Mouse (Mus musculus) intestine, postnatal 0 days (tissue): ENCODE data around the gene Cct4. TPM values are rescaled to one million over a fixed set of nuclear protein-coding genes. Genes with fewer than 3 reads are reported as not detected.

Experiments used
- ATAC-seq: fragments of 200-750 bp; cut with Nextera tagmentation; 2 replicates; pipeline ENCODE4 v1.8.0; 2017; ENCODE audit warnings: mild to moderate bottlenecking, moderate TSS enrichment, moderate library complexity
- H3K27ac ChIP-seq: fragments of 300-500 bp; sonication (generic); 2 replicates; pipeline ENCODE4 v1.5.1; 2014; ENCODE audit warnings: mild to moderate bottlenecking, low read depth, low read length, moderate library complexity
- H3K27me3 ChIP-seq: fragments of 300-500 bp; sonication (generic); replicated peaks from 2 replicates; pipeline ENCODE4 v1.6.1; 2014; ENCODE audit warnings: low read length, mixed read lengths; ENCODE audit not compliant: control insufficient read depth, insufficient read depth
- H3K36me3 ChIP-seq: fragments of 300-500 bp; sonication (generic); 2 replicates; pipeline ENCODE4 v1.6.1; 2014; ENCODE audit warnings: mild to moderate bottlenecking, moderate library complexity; ENCODE audit not compliant: control insufficient read depth, insufficient read depth
- H3K4me1 ChIP-seq: fragments of 300-500 bp; sonication (generic); replicated peaks from 2 replicates; pipeline ENCODE4 v1.6.1; 2014; ENCODE audit warnings: antibody characterized with exemption, low read length, mixed read lengths; ENCODE audit not compliant: control insufficient read depth, insufficient read depth
- H3K4me2 ChIP-seq: fragments of 300-500 bp; sonication (generic); replicated peaks from 2 replicates; pipeline ENCODE4 v1.6.1; 2014; ENCODE audit warnings: low read depth, mild to moderate bottlenecking, moderate library complexity
- H3K4me3 ChIP-seq: fragments of 300-500 bp; sonication (generic); 2 replicates; pipeline ENCODE4 v1.5.1; 2014; ENCODE audit warnings: low read depth, low read length
- H3K9ac ChIP-seq: fragments of 300-500 bp; sonication (generic); 2 replicates; pipeline ENCODE4 v1.6.1; 2014; ENCODE audit warnings: mild to moderate bottlenecking, low read depth, low read length
- H3K9me3 ChIP-seq: fragments of 300-500 bp; sonication (generic); 2 replicates; pipeline ENCODE4 v1.6.1; 2016; ENCODE audit warnings: mixed run types; ENCODE audit not compliant: control insufficient read depth
- CTCF ChIP-seq: sonication (generic); IDR thresholded peaks from 2 replicates; pipeline ENCODE4 v1.5.1; 2016; ENCODE audit warnings: low read depth, mild to moderate bottlenecking, control low read depth, antibody characterized with exemption, moderate library complexity
- WGBS: fragments of 180-500 bp; shearing (Covaris S2); extraction: QIAGEN DNeasy Blood & Tissue Kit; methylation state at CpG from one replicate; pipeline ENCODE4 v1.1.7; 2014; 5-methylcytosine and 5-hydroxymethylcytosine counted together
- polyA plus RNA-seq: library from polyadenylated mRNA; unstranded; fragments of >200 nt; fragmentation: Nextera tagmentation; extraction: Ambion mirVana; gene quantifications from 2 replicates; pipeline ENCODE4 v1.2.1, GENCODE M21; 2015

Cct4 gene
- polyA plus RNA-seq, 1 experiment from 2014 or later, result 101 TPM

DNA sequence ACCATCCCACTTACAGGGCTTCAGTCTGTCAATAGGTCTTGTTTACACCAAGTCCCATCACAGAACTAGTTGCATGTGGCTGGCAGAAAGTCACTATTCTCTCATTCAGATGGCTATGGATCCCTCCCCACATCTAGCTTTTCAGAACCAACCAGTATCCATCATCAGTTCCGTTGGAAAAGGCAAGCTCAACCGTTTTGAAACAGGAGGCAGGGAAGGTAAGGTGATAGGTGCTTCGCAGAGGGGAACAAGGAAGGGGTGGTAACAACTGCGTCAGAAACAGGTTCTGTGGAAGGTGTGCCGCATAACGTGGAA, 16.8 kb downstream of the Cct4 start:
- no peaks in the 10 kb centered on the region for H3K9me3 ChIP-seq
- no peak for TF ChIP-seq CTCF
- H3K9ac ChIP-seq, result no peak overlapping the region
- H3K27ac ChIP-seq, result no peak overlapping the region
- no peaks in the 10 kb centered on the region for H3K27me3 ChIP-seq
- peak overlapping the region; percentile 66 for H3K4me3 ChIP-seq
- peaks cover 16% of the 10 kb centered on the region for H3K36me3 ChIP-seq
- H3K4me1 ChIP-seq, result no peaks in the 10 kb centered on the region
- 4% methylated on average over 6 of the region's 6 CpGs for WGBS
- peak; percentile 7; the same call in 1 of the 2 replicates for ATAC-seq
- peak overlapping the region; percentile 79 for H3K4me2 ChIP-seq

GRCm38 (mm10) chr11:23007481-23008180, 17.3 kb downstream of the Cct4 start, which contains the start of gene Fam161a:
TSS of gene Fam161a (plus strand) at chr11:23007531.
- peak; percentile 88 for ATAC-seq
- no peak for TF ChIP-seq CTCF
- H3K36me3 ChIP-seq, result peaks cover 11% of the 10 kb centered on the region
- H3K9me3 ChIP-seq, result no peaks in the 10 kb centered on the region
- peak within 1 kb of the TSS; percentile 61 for H3K9ac ChIP-seq
- under 1% methylated on average over 22 of the region's 22 CpGs for WGBS
- H3K4me1 ChIP-seq, result no peaks in the 10 kb centered on the region
- H3K4me3 ChIP-seq, result peak within 1 kb of the TSS; percentile 66
- peak within 1 kb of the TSS; percentile 73 for H3K27ac ChIP-seq
- H3K27me3 ChIP-seq, result no peaks in the 10 kb centered on the region
- H3K4me2 ChIP-seq, result peak within 1 kb of the TSS; percentile 79

DNA sequence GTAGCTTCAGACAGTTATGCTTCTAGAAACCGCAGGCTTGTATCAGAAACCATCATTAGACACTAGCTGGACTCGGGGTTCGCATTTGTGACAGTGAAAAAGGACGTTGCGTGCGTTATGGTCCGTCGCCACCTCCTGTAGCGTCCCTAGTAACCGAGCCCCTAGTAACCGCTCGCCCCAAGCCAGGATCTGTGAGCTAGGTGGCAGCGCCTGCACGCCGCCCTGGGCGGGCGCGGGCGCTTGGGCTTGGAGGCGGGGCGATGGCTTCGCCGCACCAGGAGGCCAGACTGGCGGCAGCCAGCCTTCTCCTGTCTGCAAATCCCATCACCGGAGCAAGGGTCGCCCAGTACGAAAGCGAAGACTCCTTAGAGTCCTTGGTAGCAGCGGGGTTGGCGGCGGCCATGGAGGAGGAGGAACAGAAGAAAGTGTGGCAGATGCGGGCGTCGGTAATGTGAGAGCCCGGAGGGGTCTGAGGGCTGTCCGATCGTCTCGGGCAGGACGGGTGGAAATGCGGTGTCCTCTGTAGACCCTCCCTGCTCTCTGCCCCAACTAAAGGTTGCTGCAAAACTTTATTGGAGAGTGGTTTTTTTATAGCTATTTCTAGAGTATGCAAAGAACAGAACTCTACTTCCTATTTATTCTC, 18.0 kb downstream of the Cct4 start:
- WGBS, result under 1% methylated on average over 40 of the region's 40 CpGs
- peak; percentile 87 for ATAC-seq

GRCm38 (mm10) chr11:23008824-23009200, 18.5 kb downstream of the Cct4 start:
- no peaks in the 10 kb centered on the region for H3K9me3 ChIP-seq
- H3K27me3 ChIP-seq, result no peaks in the 10 kb centered on the region
- peaks cover 4% of the 10 kb centered on the region for H3K36me3 ChIP-seq
- TF ChIP-seq CTCF, result no peak
- H3K4me2 ChIP-seq, result peak overlapping the region; percentile 79
- WGBS, result 32% methylated on average over 4 of the region's 4 CpGs
- H3K9ac ChIP-seq, result peak overlapping the region; percentile 61; the same call in 1 of the 2 replicates
- peak overlapping the region; percentile 66 for H3K4me3 ChIP-seq
- no peak for ATAC-seq
- H3K4me1 ChIP-seq, result no peaks in the 10 kb centered on the region
- H3K27ac ChIP-seq, result no peak overlapping the region

More for the DNA sequence above, 18.0 kb downstream of the Cct4 start:
- Histone ChIP-seq H3K27me3 (no peaks in the 10 kb centered on the region), H3K36me3 (peaks cover 9% of the 10 kb centered on the region), H3K27ac (peak overlapping the region; percentile 73), H3K4me2 (peak overlapping the region; percentile 79), H3K4me3 (peak overlapping the region; percentile 66), H3K9me3 (no peaks in the 10 kb centered on the region), H3K9ac (peak overlapping the region; percentile 61), H3K4me1 (no peaks in the 10 kb centered on the region)
- peak; percentile 61 for TF ChIP-seq CTCF

DNA sequence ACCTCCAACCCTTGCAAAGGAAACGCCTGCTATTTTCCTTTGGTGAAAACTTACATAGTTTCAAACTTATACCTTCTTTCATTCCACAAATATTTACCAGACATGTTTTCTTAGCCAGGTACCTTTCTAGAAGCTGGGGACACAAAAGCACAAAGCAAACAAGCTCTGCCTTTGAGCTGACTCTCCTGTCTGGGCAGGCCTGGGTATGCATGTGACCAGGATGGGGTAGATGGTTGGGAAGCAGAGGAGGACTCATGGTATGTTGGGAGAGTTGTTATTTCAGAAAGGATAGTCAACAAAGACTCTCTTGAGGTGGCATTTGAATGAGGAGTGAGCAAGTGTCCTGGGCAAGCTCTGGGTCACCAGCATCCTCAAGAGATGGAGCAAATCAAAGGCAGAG, 22.8 kb downstream of the Cct4 start:
- H3K27ac ChIP-seq, result no peak overlapping the region

DNA sequence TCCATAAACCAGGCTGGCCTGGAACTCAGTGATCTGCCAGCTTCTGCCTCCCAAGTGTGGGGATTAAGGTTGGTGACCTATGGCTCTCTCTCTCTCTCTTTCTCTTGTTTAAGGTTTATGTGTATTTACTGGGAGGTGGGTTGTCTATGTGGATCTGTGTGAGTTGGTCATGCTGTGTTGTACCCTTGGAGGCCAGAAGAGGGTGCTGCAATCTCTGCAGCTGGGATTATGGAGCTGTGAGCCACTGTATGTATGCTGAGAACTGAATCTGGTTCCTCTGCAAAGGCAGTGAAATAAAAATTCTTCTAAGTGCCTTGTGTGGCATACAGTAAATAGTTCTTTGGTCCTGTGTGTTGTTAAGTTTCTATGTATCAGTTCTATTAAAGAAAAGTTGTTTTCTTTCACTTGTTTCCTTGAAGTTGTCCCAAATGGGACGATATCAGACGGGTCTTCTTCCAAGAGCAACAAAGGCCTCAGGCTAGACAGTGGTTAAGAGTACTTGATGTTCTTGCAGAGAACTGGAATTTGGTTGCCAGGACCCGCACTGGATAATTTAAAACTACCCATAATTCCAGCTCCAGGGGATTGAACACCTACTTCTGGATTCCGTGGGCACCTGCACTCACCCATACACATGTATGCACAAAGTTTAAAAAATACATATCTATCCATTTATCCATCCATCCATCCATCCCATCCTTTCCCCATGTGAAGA, 23.4 kb downstream of the Cct4 start:
- H3K9me3 ChIP-seq, result no peaks in the 10 kb centered on the region
- no peak for ATAC-seq
- H3K4me1 ChIP-seq, result no peaks in the 10 kb centered on the region
- TF ChIP-seq CTCF, result peak; percentile 67
- H3K27ac ChIP-seq, result no peak overlapping the region
- H3K9ac ChIP-seq, result no peak overlapping the region
- no peak overlapping the region for H3K4me2 ChIP-seq
- 94% methylated on average over 4 of the region's 4 CpGs for WGBS
- H3K36me3 ChIP-seq, result no peaks in the 10 kb centered on the region
- H3K4me3 ChIP-seq, result no peak overlapping the region
- no peaks in the 10 kb centered on the region for H3K27me3 ChIP-seq

More for the DNA sequence above, 22.8 kb downstream of the Cct4 start:
- H3K9me3 ChIP-seq, result no peaks in the 10 kb centered on the region
- no peaks in the 10 kb centered on the region for H3K36me3 ChIP-seq
- no peak overlapping the region for H3K4me2 ChIP-seq
- H3K4me1 ChIP-seq, result no peaks in the 10 kb centered on the region
- H3K27me3 ChIP-seq, result no peaks in the 10 kb centered on the region
- WGBS, result 83% methylated on average over 1 of the region's 1 CpGs
- no peak for TF ChIP-seq CTCF
- no peak for ATAC-seq
- H3K4me3 ChIP-seq, result no peak overlapping the region
- no peak overlapping the region for H3K9ac ChIP-seq
